Mouse (Mus musculus) CD4-positive, CD25-positive, alpha-beta regulatory T cell, adult 4 months (primary cell): ENCODE measurements around the gene Ankef1. TPM values are rescaled to one million over a fixed set of nuclear protein-coding genes. Genes with fewer than 3 reads are reported as not detected.

Experiments used
- ATAC-seq: one replicate; pipeline ENCODE4 v1.8.0; 2017
- polyA plus RNA-seq, 2 experiments: library from polyadenylated mRNA; unstranded; fragments of 100-300 nt; shearing (Covaris generic); gene quantifications; one replicate each; pipeline ENCODE4 v1.2.1; 2017

Gene Ankef1
- not detected for polyA plus RNA-seq

DNA sequence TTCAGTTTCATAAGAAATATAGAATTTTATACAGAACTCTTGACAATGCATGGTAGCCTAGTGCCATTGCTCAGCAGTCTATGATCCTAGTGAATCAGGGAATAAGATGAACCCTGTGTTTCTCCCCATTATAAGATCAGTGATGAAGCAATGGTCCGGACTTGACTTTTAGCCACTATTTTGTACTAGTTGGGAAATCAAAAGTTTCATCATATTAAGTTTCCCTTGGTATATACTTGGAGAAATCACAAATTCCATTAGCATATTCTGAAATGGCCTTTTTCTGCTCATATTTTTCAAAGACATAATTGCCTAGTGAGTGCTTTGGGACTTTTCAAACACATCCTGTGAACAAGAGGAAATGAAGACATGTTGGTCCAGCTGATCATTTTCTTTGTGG, at the start of gene Ankef1:
Gene Ankef1, plus strand, starts transcription at position 260 of the 400 bp plus-strand sequence.
- ATAC-seq, result no peak

DNA sequence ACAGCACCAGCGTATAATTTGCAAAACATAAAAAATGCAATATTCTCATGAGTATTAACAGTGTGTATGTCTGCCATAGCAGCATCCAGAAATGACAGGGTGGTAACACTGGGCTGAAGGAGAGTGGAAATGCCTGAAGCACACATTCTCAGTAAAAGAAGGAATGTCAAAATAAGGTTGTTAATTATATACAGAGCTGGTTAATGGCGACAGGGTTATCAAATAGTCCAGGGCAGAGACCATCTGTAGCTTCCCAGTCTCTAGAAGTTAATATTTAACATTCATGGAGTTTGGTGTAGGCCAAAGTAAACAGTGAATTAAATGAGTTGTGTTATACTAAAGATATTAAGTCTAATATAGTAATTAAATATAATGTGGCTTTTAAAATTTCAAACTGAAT, 45.2 kb upstream of the Ankef1 start:
- no peak for ATAC-seq

DNA sequence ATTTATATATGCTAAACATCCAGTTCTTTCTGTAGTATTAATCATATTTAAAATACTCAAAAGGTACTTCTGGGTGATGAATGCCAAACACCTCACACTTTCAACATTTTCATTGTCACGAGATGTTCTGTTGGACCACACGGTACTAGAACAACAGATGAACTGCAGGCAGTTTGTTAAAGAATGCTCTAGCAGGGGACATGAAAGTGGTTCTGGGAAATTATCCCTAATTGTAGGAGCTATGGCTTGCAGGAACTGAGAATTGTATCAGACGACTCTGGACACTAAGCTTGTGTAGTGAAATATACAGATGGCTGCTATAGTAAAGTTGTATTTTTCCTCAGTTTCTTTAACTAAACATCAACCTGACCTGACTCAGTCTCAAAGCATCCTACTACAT, 44.8 kb upstream of the Ankef1 start:
- no peak for ATAC-seq

DNA sequence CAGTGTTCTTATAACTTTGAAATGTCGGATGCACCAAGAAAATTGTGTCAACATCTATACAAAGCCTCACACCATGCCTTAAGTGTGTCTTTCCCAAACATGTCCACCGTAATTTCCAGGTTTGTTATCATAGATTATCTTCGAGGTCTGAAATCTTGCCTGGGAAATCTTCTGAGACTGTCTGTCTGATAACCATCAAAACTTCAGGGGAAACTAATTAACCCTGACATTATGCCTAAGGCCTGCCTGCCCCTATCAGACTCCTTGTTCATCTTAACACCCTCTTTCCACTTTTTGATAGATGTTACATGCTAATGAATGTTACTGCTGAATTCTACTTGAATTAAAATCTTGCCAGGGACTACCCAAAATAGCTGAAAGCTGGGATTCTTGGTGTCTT, 24.1 kb upstream of the Ankef1 start:
- no peak for ATAC-seq

DNA sequence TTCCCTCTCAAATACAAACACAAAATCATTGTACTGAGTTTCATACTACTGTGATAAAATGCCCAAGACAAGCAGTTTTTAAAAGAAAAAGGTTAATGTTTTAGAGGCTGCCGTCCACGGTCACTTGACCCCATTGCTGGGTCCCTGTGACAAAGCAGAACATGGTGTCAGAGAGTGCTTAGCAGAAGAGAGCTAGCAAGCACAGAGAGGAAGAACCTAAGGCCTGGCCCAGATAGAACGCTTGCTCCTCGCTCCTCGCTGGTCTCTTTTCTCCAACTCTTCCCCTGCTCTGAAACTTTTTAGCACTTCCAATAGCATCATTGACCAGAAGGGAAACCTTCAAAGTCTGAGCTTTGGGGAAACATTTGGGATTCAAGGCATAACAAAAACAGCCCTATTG, 19.4 kb upstream of the Ankef1 start:
- ATAC-seq, result no peak

DNA sequence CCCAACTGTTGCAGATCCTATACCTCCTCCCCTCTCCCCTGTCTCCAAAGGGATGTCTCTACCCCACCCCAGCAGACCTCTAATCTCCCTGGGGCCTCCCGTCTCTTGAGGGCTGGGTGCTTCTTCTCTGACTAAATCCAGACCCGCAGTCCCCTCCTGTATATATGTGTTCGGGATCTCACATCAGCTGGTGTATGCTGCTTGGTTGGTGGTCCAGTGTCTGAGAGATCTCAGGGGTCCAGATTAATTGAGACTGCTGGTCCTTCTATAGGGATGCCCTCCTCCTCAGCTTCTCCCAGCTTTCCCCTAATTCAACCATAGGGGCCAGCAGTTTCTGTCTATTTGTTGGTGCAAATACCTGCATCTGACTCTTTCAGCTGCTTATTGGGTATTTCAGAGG, 18.7 kb upstream of the Ankef1 start:
- ATAC-seq, result no peak

DNA sequence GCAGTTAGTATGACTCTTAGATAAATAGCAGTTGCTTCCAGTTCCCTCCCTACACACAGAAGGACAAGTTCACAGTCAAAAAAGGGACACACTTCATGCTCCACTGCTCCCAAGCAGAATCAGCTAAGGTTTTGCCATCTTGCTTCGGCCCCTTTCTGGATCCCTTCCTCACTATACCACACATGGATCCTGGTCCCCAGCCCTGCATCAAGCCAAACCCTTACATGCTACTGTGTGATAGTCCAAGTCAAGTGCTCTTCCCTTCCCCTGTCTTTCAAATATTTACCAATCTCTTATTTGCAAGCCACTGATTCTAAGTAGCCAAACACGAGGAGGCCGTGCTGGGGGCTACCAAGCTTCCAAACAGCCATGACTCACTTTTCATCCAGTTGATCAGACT, 16.8 kb upstream of the Ankef1 start:
- no peak for ATAC-seq

DNA sequence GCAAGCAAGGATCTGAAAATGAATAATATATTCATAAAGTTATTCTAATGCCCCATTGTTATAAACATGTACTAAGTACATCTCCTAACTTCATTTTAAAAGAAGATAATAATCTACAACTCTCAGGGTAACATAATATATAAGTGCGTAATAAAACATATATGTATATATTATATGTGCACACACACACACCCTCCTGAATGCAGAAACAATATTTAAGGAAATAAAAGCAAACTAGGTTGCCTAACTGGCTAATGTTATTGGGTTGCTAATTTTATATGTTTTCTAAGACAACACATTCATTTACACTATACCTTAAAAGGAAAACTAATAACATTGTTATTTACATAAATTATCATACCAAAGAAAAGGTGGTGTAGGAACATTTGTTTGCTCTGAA, 16.3 kb upstream of the Ankef1 start:
- no peak for ATAC-seq

DNA sequence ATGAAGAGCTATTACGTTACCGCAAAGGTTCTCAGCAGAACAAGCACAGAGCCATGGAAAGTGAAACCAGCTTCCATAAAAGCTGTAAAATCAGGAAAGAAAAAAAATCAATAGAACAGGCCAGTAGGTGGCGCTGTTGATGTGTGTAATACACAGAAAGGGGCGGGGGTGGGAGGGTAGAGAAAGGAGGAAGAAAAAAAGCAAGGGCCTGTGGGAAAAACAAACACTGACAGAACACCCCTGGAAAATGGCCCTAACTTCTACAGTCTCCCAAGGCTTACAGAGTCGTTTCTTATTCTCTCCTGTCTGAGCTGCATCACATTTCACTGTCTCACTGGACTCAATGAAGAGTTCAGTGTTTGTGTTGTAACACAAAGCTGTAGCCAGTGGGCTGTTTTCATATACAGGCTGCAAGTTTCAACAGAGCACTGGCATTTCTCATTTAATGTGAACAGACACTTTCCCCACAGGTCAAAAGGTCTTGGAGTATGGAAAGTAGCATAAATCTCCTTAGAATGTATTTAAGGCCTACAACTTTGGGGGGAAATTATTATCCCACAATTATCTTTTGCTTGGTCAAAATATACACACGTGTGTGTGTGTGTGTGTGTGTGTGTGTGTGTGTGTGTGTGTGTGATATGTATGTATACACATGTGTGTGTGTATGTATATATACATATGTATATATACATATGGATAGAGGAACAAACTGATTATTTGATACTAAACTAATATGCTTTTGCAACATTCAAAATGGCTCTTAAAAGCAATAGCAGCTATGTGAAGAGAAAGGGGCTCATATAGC, 15.7 kb upstream of the Ankef1 start:
- ATAC-seq, result no peak

DNA sequence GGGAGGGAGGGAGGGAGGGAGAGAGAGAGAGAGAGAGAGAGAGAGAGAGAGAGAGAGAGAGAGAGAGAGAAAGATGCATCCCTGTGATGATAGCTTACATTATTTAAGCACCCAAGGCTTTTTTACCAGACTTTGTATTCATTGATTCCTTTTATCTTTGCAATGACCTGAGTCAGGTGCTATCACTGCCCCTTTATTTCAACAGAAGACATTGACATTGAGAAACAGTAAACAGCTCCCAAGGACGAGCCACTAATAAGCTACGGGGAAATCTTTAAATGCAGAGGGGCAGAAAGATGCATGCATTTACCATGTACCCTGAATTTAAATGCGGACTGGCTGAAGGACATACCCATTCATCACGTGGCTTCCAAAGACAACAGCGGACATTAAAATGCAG, 14.7 kb upstream of the Ankef1 start:
- no peak for ATAC-seq

DNA sequence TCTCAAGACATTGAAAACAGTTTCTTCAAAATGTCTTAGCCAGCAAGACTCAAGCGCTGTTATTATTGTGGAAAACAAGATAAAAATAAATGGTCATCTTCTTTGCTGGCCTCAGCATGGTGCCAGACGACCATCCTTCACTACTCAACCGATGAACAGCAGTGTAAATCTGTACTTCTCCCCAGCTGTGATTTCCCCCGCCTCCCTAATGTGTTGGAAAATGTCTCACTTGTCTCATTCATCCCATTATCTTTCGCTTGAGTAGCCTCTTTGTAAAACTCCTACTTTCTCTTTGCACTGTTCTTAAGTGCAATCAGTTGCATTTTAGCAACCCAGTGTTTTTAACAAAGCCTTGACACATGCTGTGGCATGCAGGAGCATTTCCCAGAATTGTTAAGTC, 9.4 kb downstream of the Ankef1 start:
- ATAC-seq, result no peak

DNA sequence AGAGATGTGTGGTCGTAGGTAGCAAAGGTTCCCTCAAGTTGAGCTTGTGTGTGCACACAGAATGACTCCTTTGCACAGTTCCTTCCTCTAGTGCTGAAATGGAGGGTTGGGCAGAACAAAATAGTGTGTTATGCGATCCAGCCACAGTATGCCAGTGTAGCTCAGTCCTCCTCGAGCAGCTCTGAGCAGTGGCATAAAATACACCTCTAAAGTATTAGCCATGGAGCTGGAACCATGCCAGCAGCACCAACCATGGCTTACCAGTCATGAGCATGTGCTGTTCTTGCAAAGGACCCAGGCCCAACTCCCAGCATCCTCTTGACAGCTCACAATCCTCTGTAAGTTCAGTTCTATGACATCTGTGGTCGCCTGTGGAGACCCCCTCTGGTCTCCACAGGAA, 10.0 kb downstream of the Ankef1 start:
- no peak for ATAC-seq

DNA sequence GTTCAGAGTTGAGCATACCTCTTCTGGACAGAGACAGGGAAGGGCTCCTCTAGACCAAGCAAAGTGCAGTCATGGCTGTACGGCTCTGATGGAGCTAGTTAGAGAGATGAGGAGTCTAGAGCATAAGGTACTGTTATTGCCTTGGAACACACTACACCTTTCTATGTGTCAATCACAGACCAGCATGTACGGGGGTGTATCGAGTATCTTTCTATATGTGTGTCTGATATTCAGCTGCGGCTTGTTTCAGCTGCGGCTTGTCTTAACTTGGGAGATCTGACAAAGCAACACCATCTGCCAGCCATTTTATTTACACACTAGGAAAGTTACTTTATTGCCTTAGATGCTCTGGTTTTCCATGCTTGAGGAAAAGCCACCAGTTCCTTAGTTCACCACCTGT, 11.1 kb downstream of the Ankef1 start:
- no peak for ATAC-seq

DNA sequence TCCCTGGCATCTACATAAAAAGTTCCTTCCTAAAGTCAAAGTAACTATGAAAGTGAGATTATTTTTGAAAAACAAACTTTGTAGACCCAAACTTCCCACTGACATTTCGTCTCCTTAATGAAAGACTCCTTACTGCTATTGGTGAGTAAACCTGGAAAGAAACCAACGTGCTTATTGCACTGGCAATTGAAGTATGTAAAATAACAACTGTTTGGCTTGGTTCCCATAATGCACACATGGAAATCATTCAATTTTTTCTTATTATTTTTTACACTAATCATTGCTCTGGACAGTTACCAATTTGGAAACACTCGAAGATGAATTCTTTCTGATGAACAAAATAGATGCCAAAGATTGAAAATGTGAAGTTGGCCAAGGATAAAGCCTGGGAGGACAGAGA, 12.1 kb downstream of the Ankef1 start:
- no peak for ATAC-seq

DNA sequence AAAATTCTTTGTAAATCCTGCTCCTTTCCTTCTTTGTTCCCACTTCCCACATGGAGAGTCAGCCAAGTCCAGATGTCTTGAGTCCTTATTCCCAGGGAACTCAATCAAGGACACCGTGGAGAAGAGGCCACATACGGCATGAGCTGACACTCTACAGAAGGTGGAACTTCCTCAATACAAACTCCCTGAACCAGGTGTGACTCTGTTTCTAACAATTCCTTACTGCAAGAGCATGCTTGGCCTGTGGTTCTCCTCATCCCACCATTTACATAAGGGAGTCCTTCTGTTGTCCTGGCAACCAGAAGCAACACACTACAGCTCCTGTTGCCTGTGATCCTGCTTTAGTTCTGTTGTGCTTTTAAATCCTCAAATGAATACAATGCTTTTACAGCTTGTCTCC, 13.8 kb downstream of the Ankef1 start:
- ATAC-seq, result no peak

DNA sequence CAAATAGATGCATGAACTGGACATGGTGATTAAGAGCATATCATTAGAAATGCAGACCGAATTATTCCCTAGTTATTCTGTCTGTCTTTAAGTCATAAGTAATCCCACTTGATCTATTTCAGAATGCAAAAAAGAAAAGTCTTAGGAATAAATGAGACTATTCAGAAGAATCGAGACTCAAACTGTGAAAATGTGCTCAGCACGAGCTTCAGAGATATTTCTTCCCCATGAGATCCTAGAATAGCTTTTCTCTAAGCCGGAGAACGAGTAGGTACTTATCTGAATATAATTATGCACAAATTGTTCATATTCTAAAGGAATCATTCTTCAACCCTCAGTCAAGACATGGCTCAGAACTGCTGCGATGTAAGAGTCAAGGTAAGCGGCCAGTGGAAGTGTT, 27.2 kb downstream of the Ankef1 start:
- ATAC-seq, result no peak

DNA sequence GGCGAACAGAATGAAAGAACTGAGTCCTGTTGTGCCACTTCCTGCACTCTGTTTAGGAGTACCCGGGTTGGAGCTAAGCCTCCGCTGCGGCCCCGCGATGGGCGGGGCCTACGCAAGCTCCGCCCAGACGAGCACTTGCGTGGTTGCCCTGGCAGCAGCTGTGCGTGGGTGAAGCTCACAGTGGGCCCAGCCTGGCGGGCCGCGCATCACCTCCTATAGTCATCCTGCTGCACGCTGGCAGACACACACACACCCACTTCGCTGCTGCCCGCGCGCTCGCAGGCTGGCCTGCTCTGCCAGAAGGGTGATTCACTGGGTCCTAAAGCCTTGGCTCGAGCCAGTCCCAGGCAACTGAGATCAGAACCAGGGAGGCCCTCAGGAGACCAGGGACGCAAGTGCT, 30.3 kb downstream of the Ankef1 start:
- no peak for ATAC-seq

DNA sequence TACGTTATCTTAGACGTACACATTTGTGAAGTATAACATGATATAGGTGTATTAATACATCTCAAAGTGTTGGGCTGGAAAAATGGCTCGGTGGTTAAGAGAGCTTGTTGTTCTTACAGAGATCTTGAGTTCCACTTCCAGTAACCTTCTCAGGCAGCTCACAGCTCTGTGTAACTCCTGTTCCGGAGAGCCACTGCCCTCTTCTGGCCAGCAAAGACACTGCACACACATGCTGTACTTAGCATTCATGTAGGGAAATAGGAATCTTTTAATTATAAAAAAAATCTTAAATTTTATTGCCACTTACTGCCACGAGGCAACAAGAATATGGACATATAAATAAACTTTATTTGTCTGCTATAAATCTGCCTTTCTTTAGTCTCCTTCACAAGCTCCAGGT, 56.3 kb downstream of the Ankef1 start:
- no peak for ATAC-seq

DNA sequence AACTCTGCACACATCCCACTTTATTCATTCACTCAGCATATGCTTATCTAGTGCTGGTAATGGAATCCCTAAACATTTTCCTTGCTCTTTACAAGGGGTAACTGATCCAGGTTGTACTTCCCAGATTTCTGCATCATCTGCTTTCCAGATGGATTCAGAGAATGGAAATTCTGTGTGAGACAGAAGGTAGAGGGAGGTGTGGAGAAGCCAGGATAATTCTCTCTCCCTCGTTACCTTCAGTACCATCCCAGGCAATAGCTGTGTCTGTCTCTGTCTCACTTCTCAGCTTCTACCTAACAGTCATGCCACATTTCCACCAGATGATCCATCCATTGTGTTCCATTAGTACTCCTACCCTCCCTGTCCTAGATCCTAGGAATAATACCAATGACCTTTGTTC, 60.6 kb downstream of the Ankef1 start:
- ATAC-seq, result no peak

DNA sequence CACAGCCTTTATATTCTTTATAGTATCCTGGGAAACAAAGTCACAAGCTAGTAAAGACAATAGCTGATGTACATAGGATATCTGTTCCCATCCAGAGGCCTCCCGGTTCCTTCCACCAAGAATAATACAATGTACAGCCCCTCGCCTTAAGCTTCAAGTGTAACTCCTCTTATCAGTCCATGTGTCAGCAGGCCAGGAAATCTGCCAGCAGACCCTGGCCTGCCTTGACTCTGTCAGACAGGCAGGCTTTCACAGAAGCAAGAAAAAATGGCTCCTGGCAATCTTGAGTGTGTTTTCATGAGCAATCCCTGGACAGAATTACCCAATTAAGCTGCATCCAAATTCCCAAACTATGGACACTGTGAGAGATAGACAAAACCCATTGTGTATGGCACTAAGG, 69.1 kb downstream of the Ankef1 start:
- no peak for ATAC-seq

DNA sequence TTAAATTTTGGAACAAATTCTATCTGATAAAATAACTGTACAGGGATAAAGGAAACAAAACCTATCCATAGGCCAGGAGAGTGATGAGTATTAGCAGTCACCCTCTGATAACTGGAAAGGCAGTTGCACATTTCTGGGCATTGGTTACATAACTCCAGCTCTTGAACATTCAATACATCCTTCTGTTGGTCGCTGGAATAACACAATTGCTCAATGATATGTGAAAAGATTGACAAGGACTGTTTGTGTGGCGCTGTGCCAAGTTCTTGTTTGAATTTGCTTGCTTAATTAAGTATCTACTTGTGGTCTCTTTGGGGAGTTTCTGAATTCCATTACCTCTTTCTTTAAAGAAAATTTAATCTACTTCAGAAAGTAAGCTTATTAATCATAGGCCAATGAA, 81.1 kb downstream of the Ankef1 start:
- ATAC-seq, result no peak

DNA sequence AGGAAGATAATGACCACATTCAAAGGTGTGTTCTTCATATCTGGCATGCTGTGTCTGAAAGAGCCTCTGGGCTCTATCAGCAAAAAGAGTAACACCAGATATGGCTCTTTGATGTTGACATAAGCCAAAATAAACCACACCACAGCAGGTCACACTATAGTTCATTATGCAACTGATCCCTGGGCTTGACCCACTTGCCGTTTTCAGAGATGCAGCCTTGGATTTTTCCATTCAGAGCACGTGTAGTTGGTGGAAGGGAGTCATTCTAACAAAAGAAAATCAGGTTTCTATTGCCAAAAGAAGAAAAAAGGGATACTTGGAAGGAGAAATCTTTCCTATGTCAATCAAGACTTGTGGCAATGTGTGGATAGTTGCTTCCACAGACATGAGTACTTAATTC, 87.1 kb downstream of the Ankef1 start:
- ATAC-seq, result no peak

DNA sequence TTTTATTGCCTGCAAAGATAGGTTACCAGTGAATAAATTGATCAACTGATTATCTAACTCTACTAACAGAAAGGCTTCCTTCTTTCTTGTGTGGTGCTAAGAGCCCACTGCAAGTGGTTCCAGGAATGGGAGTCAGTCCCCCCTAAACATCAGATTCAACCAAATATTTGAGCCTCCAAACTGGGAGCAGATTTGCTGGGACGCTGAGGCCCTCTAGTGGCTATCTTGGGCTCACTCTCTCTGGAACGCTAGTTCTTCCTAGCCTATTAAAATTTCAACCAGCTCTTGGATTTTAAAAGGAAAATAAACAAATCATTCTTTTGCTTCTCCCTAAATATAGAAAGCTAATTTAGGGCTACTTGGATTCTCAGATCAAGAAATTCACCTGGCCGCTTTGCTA, 94.7 kb downstream of the Ankef1 start:
- no peak for ATAC-seq

DNA sequence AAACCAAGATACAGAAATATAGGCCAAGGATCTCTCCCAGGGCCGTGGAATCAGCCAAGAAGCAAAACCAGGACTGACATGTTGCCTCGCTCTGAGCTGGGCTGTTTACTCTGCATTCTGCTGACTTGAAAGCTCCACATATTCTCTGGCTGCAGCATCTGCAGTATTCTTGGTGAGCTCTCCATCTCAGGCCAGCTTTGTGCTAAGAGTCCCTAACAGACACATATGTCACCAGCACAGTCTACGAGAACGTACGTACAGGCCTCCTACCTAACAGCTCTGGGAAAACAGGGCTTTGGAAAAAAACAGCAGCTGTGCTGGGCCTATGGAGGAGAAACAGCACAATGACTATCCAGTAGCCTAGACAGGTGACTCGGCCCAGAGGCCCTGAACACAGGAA, 97.0 kb downstream of the Ankef1 start:
- no peak for ATAC-seq

DNA sequence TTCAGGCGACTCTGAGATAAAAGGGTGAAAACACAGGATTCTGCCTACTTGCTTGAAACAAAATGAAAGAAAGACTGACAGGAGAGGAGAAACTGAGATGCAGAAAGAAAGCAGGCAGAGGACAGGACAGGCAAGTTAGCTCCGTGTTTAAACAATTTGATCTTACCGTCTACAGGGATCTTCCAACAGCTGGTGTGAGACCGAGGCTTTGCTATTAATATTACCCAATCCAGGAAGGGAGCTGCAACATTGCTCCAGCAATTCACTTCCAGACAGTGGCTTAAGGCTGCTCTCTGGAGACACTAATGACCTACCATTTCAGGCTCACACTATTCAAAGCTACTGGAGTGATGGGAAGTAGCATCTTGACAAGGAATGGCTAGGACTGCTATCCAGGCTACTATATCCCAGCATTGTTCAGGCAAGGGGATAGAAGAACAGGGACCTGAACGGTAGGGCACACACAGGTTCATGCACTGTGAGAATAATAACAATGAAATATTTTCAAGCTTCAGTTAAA, 99.0 kb downstream of the Ankef1 start:
- no peak for ATAC-seq
